Mouse (Mus musculus): Measurements from ENCODE around the gene Nmnat3. TPM values are rescaled to one million over a fixed set of nuclear protein-coding genes. Genes with fewer than 3 reads are reported as not detected.

Nmnat3 gene
- polyA plus RNA-seq, 1 experiment from 2014 or later: 3.0 TPM

DNA sequence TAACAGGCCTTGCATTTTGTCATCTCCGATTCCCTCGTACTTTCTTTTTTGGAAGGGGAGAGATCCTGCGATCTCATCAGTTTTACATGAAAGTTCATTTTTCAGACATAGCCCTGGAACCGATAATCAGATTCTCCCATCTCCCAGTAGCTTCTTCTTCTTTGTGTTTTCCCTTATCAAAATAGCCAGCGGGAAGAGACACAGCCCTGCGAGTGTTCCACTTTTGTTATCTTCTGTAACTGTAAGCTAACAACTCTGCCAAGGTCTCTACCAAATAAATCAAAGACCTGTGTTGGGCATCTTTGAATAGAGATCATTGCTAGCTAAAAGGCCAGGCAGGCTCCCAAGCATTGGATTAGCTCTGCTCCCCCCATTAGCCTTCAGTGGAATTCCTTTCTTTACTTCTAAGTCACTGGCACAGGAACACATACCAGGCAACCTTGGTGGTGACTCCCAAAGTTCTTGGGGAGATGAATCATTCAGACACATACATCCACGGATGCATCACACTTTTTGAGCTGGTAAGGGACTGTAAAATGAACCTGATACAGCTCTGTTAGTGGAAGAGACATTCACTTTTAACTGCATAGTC, 26.9 kb downstream of the Nmnat3 start:
- Histone ChIP-seq H3K36me3 (replicated peaks; ENCODE audit: control insufficient read depth, insufficient read depth, low read depth, low read length) (no peaks in the 10 kb centered on the region), H3K4me1 (ENCODE audit: control insufficient read depth, insufficient read depth, low read length) (no peaks in the 10 kb centered on the region), H3K9me3 (replicated peaks; ENCODE audit: control insufficient read depth, low read length) (no peaks in the 10 kb centered on the region), H3K9ac (replicated peaks; ENCODE audit: low read length) (no peak overlapping the region), H3K27me3 (ENCODE audit: control insufficient read depth, insufficient read depth, low read length) (no peaks in the 10 kb centered on the region), H3K4me2 (ENCODE audit: low read depth, low read length) (no peak overlapping the region), H3K27ac (replicated peaks; ENCODE audit: low read depth, low read length) (no peak overlapping the region), H3K4me3 (ENCODE audit: low read depth, low read length) (no peak overlapping the region)
- ATAC-seq (replicated peaks; ENCODE audit: insufficient number of reproducible peaks, low FRiP score, low TSS enrichment, low read depth) (no peak), DNase-seq (ENCODE audit: low spot score) (no peak)
- WGBS: 88% methylated on average over 7 of the region's 7 CpGs

DNA sequence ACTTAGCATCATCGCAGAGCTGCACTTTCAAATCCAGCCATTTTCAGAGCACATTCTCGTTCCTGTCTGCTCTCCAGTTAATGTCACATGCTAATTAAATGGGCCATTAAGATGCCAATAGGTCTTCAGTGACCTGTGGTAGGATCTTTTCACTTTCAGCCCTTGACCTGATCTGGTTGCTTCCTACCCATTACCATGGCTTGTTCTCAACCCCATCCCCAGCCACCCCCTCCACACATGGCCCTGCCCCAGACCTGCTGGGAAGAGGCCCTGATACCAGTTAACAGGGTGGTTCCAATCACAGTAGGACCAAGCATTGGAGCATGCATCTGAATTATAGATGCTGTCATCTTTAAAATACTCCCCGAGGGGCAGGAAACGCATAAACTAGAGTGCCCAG, 30.7 kb downstream of the Nmnat3 start:
- DNase-seq (ENCODE audit: low spot score) (no peak), ATAC-seq (replicated peaks; ENCODE audit: insufficient number of reproducible peaks, low FRiP score, low TSS enrichment, low read depth) (no peak)
- Histone ChIP-seq H3K4me3 (ENCODE audit: low read depth, low read length) (no peak overlapping the region), H3K4me2 (ENCODE audit: low read depth, low read length) (no peak overlapping the region), H3K27me3 (ENCODE audit: control insufficient read depth, insufficient read depth, low read length) (no peaks in the 10 kb centered on the region), H3K9ac (replicated peaks; ENCODE audit: low read length) (no peak overlapping the region), H3K4me1 (ENCODE audit: control insufficient read depth, insufficient read depth, low read length) (no peaks in the 10 kb centered on the region), H3K36me3 (replicated peaks; ENCODE audit: control insufficient read depth, insufficient read depth, low read depth, low read length) (no peaks in the 10 kb centered on the region), H3K9me3 (replicated peaks; ENCODE audit: control insufficient read depth, low read length) (no peaks in the 10 kb centered on the region), H3K27ac (replicated peaks; ENCODE audit: low read depth, low read length) (no peak overlapping the region)
- WGBS: 75% methylated on average over 4 of the region's 4 CpGs

GRCm38 (mm10) chr9:98318875-98319274, 31.6 kb downstream of the Nmnat3 start:
- no peaks in the 10 kb centered on the region for H3K27me3 ChIP-seq (ENCODE audit: control insufficient read depth, insufficient read depth, low read length)
- 41% methylated on average over 3 of the region's 3 CpGs for WGBS
- H3K4me2 ChIP-seq (ENCODE audit: low read depth, low read length): no peak overlapping the region
- no peak overlapping the region for H3K9ac ChIP-seq (replicated peaks; ENCODE audit: low read length)
- no peak for ATAC-seq (replicated peaks; ENCODE audit: insufficient number of reproducible peaks, low FRiP score, low TSS enrichment, low read depth)
- no peaks in the 10 kb centered on the region for H3K9me3 ChIP-seq (replicated peaks; ENCODE audit: control insufficient read depth, low read length)
- no peak overlapping the region for H3K27ac ChIP-seq (replicated peaks; ENCODE audit: low read depth, low read length)
- DNase-seq (ENCODE audit: low spot score): no peak
- H3K4me3 ChIP-seq (ENCODE audit: low read depth, low read length): no peak overlapping the region
- no peaks in the 10 kb centered on the region for H3K4me1 ChIP-seq (ENCODE audit: control insufficient read depth, insufficient read depth, low read length)
- H3K36me3 ChIP-seq (replicated peaks; ENCODE audit: control insufficient read depth, insufficient read depth, low read depth, low read length): no peaks in the 10 kb centered on the region

- 92% methylated on average over 3 of the region's 3 CpGs for WGBS
- DNase-seq (ENCODE audit: low spot score) (no peak), ATAC-seq (replicated peaks; ENCODE audit: insufficient number of reproducible peaks, low FRiP score, low TSS enrichment, low read depth) (no peak)
- no peak overlapping the region for H3K4me2 ChIP-seq (ENCODE audit: low read depth, low read length)
- no peak overlapping the region for H3K9ac ChIP-seq (replicated peaks; ENCODE audit: low read length)
- no peaks in the 10 kb centered on the region for H3K9me3 ChIP-seq (replicated peaks; ENCODE audit: control insufficient read depth, low read length)
- no peaks in the 10 kb centered on the region for H3K27me3 ChIP-seq (ENCODE audit: control insufficient read depth, insufficient read depth, low read length)
- no peak overlapping the region for H3K4me3 ChIP-seq (ENCODE audit: low read depth, low read length)
- no peaks in the 10 kb centered on the region for H3K36me3 ChIP-seq (replicated peaks; ENCODE audit: control insufficient read depth, insufficient read depth, low read depth, low read length)
- no peaks in the 10 kb centered on the region for H3K4me1 ChIP-seq (ENCODE audit: control insufficient read depth, insufficient read depth, low read length)
- no peak overlapping the region for H3K27ac ChIP-seq (replicated peaks; ENCODE audit: low read depth, low read length)
These were observed 33.5 kb downstream of the Nmnat3 start for GRCm38 (mm10) chr9:98320785-98321184.

- Histone ChIP-seq H3K4me3 (ENCODE audit: low read depth, low read length) (no peak overlapping the region), H3K36me3 (replicated peaks; ENCODE audit: control insufficient read depth, insufficient read depth, low read depth, low read length) (no peaks in the 10 kb centered on the region), H3K9me3 (replicated peaks; ENCODE audit: control insufficient read depth, low read length) (no peaks in the 10 kb centered on the region), H3K27me3 (ENCODE audit: control insufficient read depth, insufficient read depth, low read length) (no peaks in the 10 kb centered on the region), H3K9ac (replicated peaks; ENCODE audit: low read length) (no peak overlapping the region), H3K27ac (replicated peaks; ENCODE audit: low read depth, low read length) (no peak overlapping the region), H3K4me2 (ENCODE audit: low read depth, low read length) (no peak overlapping the region), H3K4me1 (ENCODE audit: control insufficient read depth, insufficient read depth, low read length) (no peaks in the 10 kb centered on the region)
- DNase-seq (ENCODE audit: low spot score) (no peak), ATAC-seq (replicated peaks; ENCODE audit: insufficient number of reproducible peaks, low FRiP score, low TSS enrichment, low read depth) (no peak)
- 78% methylated on average over 1 of the region's 1 CpGs for WGBS
These were observed 38.9 kb downstream of the Nmnat3 start for GRCm38 (mm10) chr9:98326088-98326487.

DNA sequence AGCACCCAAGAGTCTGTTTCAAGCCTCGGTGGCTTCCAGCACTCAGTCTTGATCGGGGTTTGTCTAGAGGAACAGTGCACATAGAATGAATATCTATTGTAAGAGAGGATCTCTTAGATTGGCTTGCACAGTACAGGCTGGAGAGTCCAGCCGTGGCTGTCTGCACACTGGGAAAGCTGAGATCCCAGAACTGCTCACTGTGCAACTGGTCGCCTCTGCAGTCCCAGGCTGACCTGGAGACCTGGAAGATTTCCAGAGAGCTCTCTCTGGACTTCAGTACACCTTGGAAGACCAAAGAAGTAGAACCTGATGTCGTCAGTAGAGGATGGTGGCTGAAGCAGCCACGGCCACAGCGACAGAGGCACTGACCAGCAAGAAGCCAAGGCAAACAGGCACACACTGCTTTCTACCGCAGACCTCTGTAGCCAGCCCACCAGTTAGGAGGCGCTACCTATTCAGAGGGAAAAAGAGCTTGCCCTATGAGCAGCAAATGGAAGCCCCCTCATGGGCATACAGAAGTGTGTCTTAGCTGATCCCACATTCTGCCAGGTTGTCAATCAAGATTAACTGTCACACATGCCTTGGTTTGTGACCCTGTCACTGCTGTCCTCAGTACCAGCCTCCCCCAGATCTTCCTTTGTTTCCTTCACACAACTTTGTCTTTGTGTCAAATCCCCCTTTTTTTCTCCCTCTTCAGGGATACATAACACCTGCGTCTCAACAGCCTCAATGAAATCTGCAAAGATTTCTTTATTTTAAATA, 41.4 kb downstream of the Nmnat3 start:
- ATAC-seq (replicated peaks; ENCODE audit: insufficient number of reproducible peaks, low FRiP score, low TSS enrichment, low read depth) (no peak; the same call in 1 of the 2 replicates), DNase-seq (ENCODE audit: low spot score) (no peak)
- no peaks in the 10 kb centered on the region for H3K27me3 ChIP-seq (ENCODE audit: control insufficient read depth, insufficient read depth, low read length)
- no peak overlapping the region for H3K4me2 ChIP-seq (ENCODE audit: low read depth, low read length)
- no peak overlapping the region for H3K27ac ChIP-seq (replicated peaks; ENCODE audit: low read depth, low read length)
- no peak overlapping the region for H3K4me3 ChIP-seq (ENCODE audit: low read depth, low read length)
- no peaks in the 10 kb centered on the region for H3K36me3 ChIP-seq (replicated peaks; ENCODE audit: control insufficient read depth, insufficient read depth, low read depth, low read length)
- H3K9me3 ChIP-seq (replicated peaks; ENCODE audit: control insufficient read depth, low read length): no peaks in the 10 kb centered on the region
- no peaks in the 10 kb centered on the region for H3K4me1 ChIP-seq (ENCODE audit: control insufficient read depth, insufficient read depth, low read length)
- WGBS: 85% methylated on average over 10 of the region's 10 CpGs
- no peak overlapping the region for H3K9ac ChIP-seq (replicated peaks; ENCODE audit: low read length)

GRCm38 (mm10) chr9:98329274-98330105, 42.3 kb downstream of the Nmnat3 start:
- Histone ChIP-seq H3K27ac (replicated peaks; ENCODE audit: low read depth, low read length) (no peak overlapping the region), H3K4me1 (ENCODE audit: control insufficient read depth, insufficient read depth, low read length) (no peaks in the 10 kb centered on the region), H3K4me2 (ENCODE audit: low read depth, low read length) (no peak overlapping the region), H3K4me3 (ENCODE audit: low read depth, low read length) (no peak overlapping the region), H3K9ac (replicated peaks; ENCODE audit: low read length) (no peak overlapping the region), H3K9me3 (replicated peaks; ENCODE audit: control insufficient read depth, low read length) (no peaks in the 10 kb centered on the region), H3K27me3 (ENCODE audit: control insufficient read depth, insufficient read depth, low read length) (no peaks in the 10 kb centered on the region), H3K36me3 (replicated peaks; ENCODE audit: control insufficient read depth, insufficient read depth, low read depth, low read length) (no peaks in the 10 kb centered on the region)
- DNase-seq (ENCODE audit: low spot score) (peak; percentile 19), ATAC-seq (replicated peaks; ENCODE audit: insufficient number of reproducible peaks, low FRiP score, low TSS enrichment, low read depth) (no peak)
- WGBS: 56% methylated on average over 20 of the region's 20 CpGs
